Mouse (Mus musculus) limb, embryonic 11.5 days (tissue): ENCODE data around the gene Nfe2l1. TPM values are rescaled to one million over a fixed set of nuclear protein-coding genes. Genes with fewer than 3 reads are reported as not detected.
A peak's percentile ranks its signal among the peaks of the same experiment; 100 is the strongest.
"Not testable (repeated sequence)": the region's sequence is repeated elsewhere in the genome, so short reads cannot be mapped to it uniquely, and the experiment has no call there.

Source experiments
- ATAC-seq: fragments of 200-750 bp; cut with Nextera tagmentation; 2 replicates; pipeline ENCODE4 v1.8.0; 2017; ENCODE audit warnings: low read depth; ENCODE audit not compliant: insufficient number of reproducible peaks, low FRiP score, low TSS enrichment
- DNase-seq: peaks from one replicate; pipeline ENCODE4 v3.0.0-alpha.2; 2015; ENCODE audit warnings: low spot score
- H3K27ac ChIP-seq: fragments of 300-500 bp; sonication (generic); replicated peaks from 2 replicates; pipeline ENCODE4 v1.5.1; 2014; ENCODE audit warnings: low read depth, mild to moderate bottlenecking, low read length
- H3K27me3 ChIP-seq: fragments of 300-500 bp; sonication (generic); 2 replicates; pipeline ENCODE4 v1.6.1; 2014; ENCODE audit warnings: mild to moderate bottlenecking, low read length, mixed read lengths; ENCODE audit not compliant: control insufficient read depth, insufficient read depth
- H3K36me3 ChIP-seq: fragments of 300-500 bp; sonication (generic); 2 replicates; pipeline ENCODE4 v1.6.1; 2014; ENCODE audit warnings: mild to moderate bottlenecking, low read length, moderate library complexity, mixed read lengths; ENCODE audit not compliant: control insufficient read depth, insufficient read depth
- H3K4me1 ChIP-seq: fragments of 300-500 bp; sonication (generic); 2 replicates; pipeline ENCODE4 v1.6.1; 2014; ENCODE audit warnings: low read length, mixed read lengths; ENCODE audit not compliant: control insufficient read depth, insufficient read depth
- H3K4me2 ChIP-seq: fragments of 300-500 bp; sonication (generic); 2 replicates; pipeline ENCODE4 v1.6.1; 2014; ENCODE audit warnings: low read depth, mild to moderate bottlenecking, moderate library complexity; ENCODE audit not compliant: severe bottlenecking
- H3K4me3 ChIP-seq: fragments of 300-500 bp; sonication (generic); 2 replicates; pipeline ENCODE4 v1.5.1; 2014; ENCODE audit warnings: low read depth, low read length
- H3K9ac ChIP-seq: fragments of 300-500 bp; sonication (generic); 2 replicates; pipeline ENCODE4 v1.6.1; 2014; ENCODE audit warnings: mild to moderate bottlenecking, low read length
- H3K9me3 ChIP-seq: fragments of 300-500 bp; sonication (generic); 2 replicates; pipeline ENCODE4 v1.6.1; 2016; ENCODE audit warnings: low read length; ENCODE audit not compliant: control insufficient read depth
- WGBS: fragments of 180-500 bp; shearing (Covaris S2); extraction: QIAGEN DNeasy Blood & Tissue Kit; methylation state at CpG from one replicate; pipeline ENCODE4 v1.1.7; 2014; 5-methylcytosine and 5-hydroxymethylcytosine counted together
- polyA plus RNA-seq: library from polyadenylated mRNA; unstranded; fragments of >200 nt; fragmentation: Nextera tagmentation; extraction: Ambion mirVana; gene quantifications from 2 replicates; pipeline ENCODE4 v1.2.1, GENCODE M21; 2014

Nfe2l1 gene
- polyA plus RNA-seq, 1 experiment from 2014 or later: 30.1 TPM

DNA sequence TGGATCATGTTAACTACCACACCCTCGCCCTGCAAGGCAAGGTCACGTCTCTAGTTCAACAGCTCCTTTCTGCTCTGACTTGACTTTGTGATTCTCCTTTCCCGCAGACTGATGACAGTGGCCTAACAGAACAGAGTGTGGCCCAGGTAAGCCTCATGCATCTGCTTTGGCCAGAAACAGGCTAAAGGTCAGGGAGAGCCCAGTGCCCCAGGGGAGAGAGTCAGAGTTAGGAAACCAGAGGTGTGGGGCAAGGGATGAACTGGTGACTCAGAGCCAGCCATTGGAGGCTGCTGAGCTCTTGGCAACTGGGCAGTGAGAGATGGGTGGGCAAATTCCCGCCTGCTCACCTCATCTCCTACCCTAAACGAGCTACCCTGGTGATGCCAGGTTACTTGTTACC, 27.7 kb upstream of the Nfe2l1 start:
- no peaks in the 10 kb centered on the region for H3K27me3 ChIP-seq
- no peak overlapping the region for H3K27ac ChIP-seq
- DNase-seq (no peak), ATAC-seq (no peak)
- no peak overlapping the region for H3K4me2 ChIP-seq
- no peak overlapping the region for H3K4me3 ChIP-seq
- 75% methylated on average over 5 of the region's 5 CpGs for WGBS
- H3K9me3 ChIP-seq: no peaks in the 10 kb centered on the region
- no peaks in the 10 kb centered on the region for H3K36me3 ChIP-seq
- H3K4me1 ChIP-seq: 0 out of 2 replicates have a peak, but pooled peaks cover 2% of the 10 kb centered on the region
- no peak overlapping the region for H3K9ac ChIP-seq

GRCm38 (mm10) chr11:96849681-96850467, 20.1 kb upstream of the Nfe2l1 start, which contains the start of gene Copz2:
Copz2 (plus strand) TSS chr11:96849870.
- DNase-seq: peak; percentile 76
- H3K9ac ChIP-seq: peak within 1 kb of the TSS; percentile 56
- peak within 1 kb of the TSS; percentile 79 for H3K4me2 ChIP-seq
- no peak within 1 kb of the TSS for H3K27ac ChIP-seq
- H3K4me1 ChIP-seq: 0 out of 2 replicates have a peak, but pooled peaks cover 7% of the 10 kb centered on the region
- peak within 1 kb of the TSS; percentile 47 for H3K4me3 ChIP-seq
- peak; percentile 76 for ATAC-seq
- no peaks in the 10 kb centered on the region for H3K36me3 ChIP-seq
- H3K27me3 ChIP-seq: no peaks in the 10 kb centered on the region
- WGBS: 2% methylated on average over 60 of the region's 60 CpGs
- H3K9me3 ChIP-seq: no peaks in the 10 kb centered on the region

GRCm38 (mm10) chr11:96849145-96849544, 19.4 kb upstream of the Nfe2l1 start:
- DNase-seq, H3K27ac ChIP-seq, H3K36me3 ChIP-seq, H3K4me3 ChIP-seq, ATAC-seq, H3K27me3 ChIP-seq, H3K4me1 ChIP-seq, H3K9ac ChIP-seq, H3K9me3 ChIP-seq: not testable (repeated sequence)
- WGBS: 79% methylated on average over 5 of the region's 5 CpGs
- peak overlapping the region; percentile 79; the same call in 1 of the 2 replicates for H3K4me2 ChIP-seq

DNA sequence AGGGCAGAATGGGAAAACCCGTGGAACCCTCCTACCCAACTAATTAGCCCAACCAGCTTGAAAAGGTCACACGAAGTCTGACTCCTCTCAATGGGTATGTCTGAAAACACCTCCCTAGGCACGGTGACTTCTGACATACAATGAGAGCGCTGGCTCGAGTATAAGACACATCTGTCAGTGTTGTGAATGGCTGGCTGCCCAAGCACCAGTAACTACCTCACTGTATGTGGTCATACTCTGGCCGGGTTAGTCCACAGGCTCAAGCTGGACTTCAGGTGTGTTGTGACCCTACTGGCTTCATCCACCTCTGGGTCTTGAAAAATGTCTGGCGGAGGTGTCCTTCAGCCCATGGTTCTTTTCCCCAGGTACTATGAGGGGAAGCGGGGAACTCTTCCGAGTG, 18.9 kb upstream of the Nfe2l1 start:
- WGBS: 72% methylated on average over 9 of the region's 9 CpGs

GRCm38 (mm10) chr11:96847240-96847639, 17.5 kb upstream of the Nfe2l1 start:
- H3K27me3 ChIP-seq: no peaks in the 10 kb centered on the region
- no peak overlapping the region for H3K9ac ChIP-seq
- H3K36me3 ChIP-seq: no peaks in the 10 kb centered on the region
- ATAC-seq: peak; percentile 84
- DNase-seq: peak; percentile 62
- H3K27ac ChIP-seq: no peak overlapping the region; the same call in 1 of the 2 replicates
- 35% methylated on average over 3 of the region's 3 CpGs for WGBS
- 0 out of 2 replicates have a peak, but pooled peaks cover 7% of the 10 kb centered on the region for H3K4me1 ChIP-seq
- no peak overlapping the region for H3K4me3 ChIP-seq
- 0 out of 2 replicates have a peak overlapping the region, but pooled peaks have one; percentile 23 for H3K4me2 ChIP-seq
- H3K9me3 ChIP-seq: no peaks in the 10 kb centered on the region

More for the DNA sequence above, 18.9 kb upstream of the Nfe2l1 start:
- H3K9ac ChIP-seq: no peak overlapping the region
- no peaks in the 10 kb centered on the region for H3K9me3 ChIP-seq
- H3K36me3 ChIP-seq: no peaks in the 10 kb centered on the region
- H3K4me3 ChIP-seq: no peak overlapping the region
- ATAC-seq (no peak), DNase-seq (no peak)
- H3K4me1 ChIP-seq: 0 out of 2 replicates have a peak, but pooled peaks cover 7% of the 10 kb centered on the region
- no peak overlapping the region for H3K4me2 ChIP-seq
- no peaks in the 10 kb centered on the region for H3K27me3 ChIP-seq
- H3K27ac ChIP-seq: no peak overlapping the region

DNA sequence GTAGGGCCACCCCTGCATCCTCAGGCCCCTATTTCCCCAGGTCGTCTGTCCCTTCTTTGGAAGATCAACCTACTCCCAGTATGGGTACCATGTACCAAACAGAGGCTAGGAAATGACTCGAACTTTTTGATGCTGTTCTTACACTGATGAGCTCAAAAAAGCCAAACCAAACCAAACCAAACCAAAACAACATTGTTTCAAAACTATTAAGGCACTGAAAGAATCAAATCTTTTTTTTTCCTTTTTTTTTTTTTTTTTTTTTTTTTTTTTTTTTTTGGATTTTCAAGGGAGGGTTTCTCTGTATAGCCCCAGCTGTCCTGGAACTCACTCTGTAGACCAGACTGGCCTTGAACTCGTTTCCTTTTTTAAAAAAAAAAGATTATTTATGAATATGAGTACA, 13.9 kb upstream of the Nfe2l1 start:
- no peak overlapping the region for H3K27ac ChIP-seq
- ATAC-seq (no peak), DNase-seq (no peak)
- H3K4me2 ChIP-seq: no peak overlapping the region
- no peaks in the 10 kb centered on the region for H3K9me3 ChIP-seq
- no peaks in the 10 kb centered on the region for H3K27me3 ChIP-seq
- WGBS: 59% methylated on average over 3 of the region's 3 CpGs
- H3K36me3 ChIP-seq: no peaks in the 10 kb centered on the region
- H3K4me3 ChIP-seq: no peak overlapping the region
- H3K4me1 ChIP-seq: no peaks in the 10 kb centered on the region
- H3K9ac ChIP-seq: no peak overlapping the region

GRCm38 (mm10) chr11:96840290-96840689, 10.5 kb upstream of the Nfe2l1 start:
- DNase-seq (no peak), ATAC-seq (no peak)
- H3K9ac ChIP-seq: no peak overlapping the region
- 0 out of 2 replicates have a peak, but pooled peaks cover 2% of the 10 kb centered on the region for H3K4me1 ChIP-seq
- H3K4me3 ChIP-seq: no peak overlapping the region
- no peaks in the 10 kb centered on the region for H3K36me3 ChIP-seq
- H3K9me3 ChIP-seq: no peaks in the 10 kb centered on the region
- 44% methylated on average over 8 of the region's 8 CpGs for WGBS
- no peaks in the 10 kb centered on the region for H3K27me3 ChIP-seq
- H3K4me2 ChIP-seq: no peak overlapping the region
- H3K27ac ChIP-seq: no peak overlapping the region

- Histone ChIP-seq H3K27ac (no peak overlapping the region), H3K4me1 (0 out of 2 replicates have a peak, but pooled peaks cover 2% of the 10 kb centered on the region), H3K4me2 (no peak overlapping the region), H3K36me3 (no peaks in the 10 kb centered on the region), H3K9me3 (no peaks in the 10 kb centered on the region), H3K27me3 (no peaks in the 10 kb centered on the region), H3K4me3 (no peak overlapping the region), H3K9ac (no peak overlapping the region)
- 73% methylated on average over 3 of the region's 3 CpGs for WGBS
- DNase-seq: no peak
- ATAC-seq: no peak
These were observed 10.1 kb upstream of the Nfe2l1 start for GRCm38 (mm10) chr11:96839877-96840276.
